33 mouse cellular contexts compared by ENCODE assay signal in the genomic region with DNA sequence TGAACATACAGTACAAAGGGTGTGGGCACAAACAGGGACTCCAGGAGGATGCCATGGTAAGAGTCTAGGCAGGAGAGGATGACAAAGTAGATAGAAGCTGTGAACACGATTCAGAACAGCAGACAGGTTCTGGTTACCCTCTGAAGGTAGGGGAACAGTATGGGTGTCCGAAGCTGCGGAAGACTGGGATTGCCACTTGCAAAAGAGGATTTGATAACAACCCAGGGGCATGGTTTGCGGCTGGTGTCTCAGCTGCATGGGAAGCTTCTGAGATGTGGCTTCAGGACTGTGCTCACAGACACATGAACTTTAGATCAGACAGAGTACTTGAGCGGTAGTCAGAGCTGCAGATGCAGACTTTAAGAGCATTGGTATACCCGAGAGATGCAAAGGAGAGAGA. TPM values are rescaled to one million over a fixed set of nuclear protein-coding genes. Genes with fewer than 3 reads are reported as not detected.
DNase-seq lines count a peak whose midpoint lies in the region; ATAC-seq and TF ChIP-seq lines count a peak whose summit lies in the region.
"Had no signal": no experiment of that assay in that cellular context is flagged by ENCODE, and none has a peak within 500 bp of the region (broad histone marks: within the 10 kb centered on the region; RNA-seq: fewer than 3 reads in every experiment).

No protein-coding gene starts in this region.

- 92% methylated on average over 6 of the region's 6 CpGs for WGBS in embryonic facial prominence, embryonic 10.5 days
- 94% methylated on average over 6 of the region's 6 CpGs for WGBS in stomach, postnatal 0 days

- no peak for TF ChIP-seq EP300 in stomach, postnatal 0 days (optimal IDR thresholded peaks at IDR 0.05)

- no peak for TF ChIP-seq CTCF in testis, adult 2 months (IDR thresholded peaks at IDR 0.05; ENCODE audit: control insufficient read depth, insufficient read depth, insufficient replicate concordance, low read depth, low read length)
- no peak for TF ChIP-seq CTCF in stomach, postnatal 0 days (IDR thresholded peaks at IDR 0.05; ENCODE audit: low read depth)

- no peaks in the 10 kb centered on the region for H3K4me1 ChIP-seq in testis, adult 2 months (ENCODE audit: control insufficient read depth, insufficient read depth, low read length)
- no peaks in the 10 kb centered on the region for H3K4me1 ChIP-seq in embryonic facial prominence, embryonic 10.5 days
- H3K4me1 ChIP-seq in stomach, postnatal 0 days (replicated peaks; ENCODE audit: control insufficient read depth, insufficient read depth), result no peaks in the 10 kb centered on the region
- H3K4me1 ChIP-seq: forebrain, embryonic 15.5 days; heart, embryonic 10.5 days had no signal

- no peak overlapping the region for H3K9ac ChIP-seq in stomach, postnatal 0 days (ENCODE audit: low read length)
- H3K9ac ChIP-seq: forebrain, embryonic 15.5 days; hindbrain, embryonic 13.5 days had no signal

- DNase-seq in heart, adult 11 months, result peak; percentile 54
- DNase-seq in heart, postnatal 10 days, result no peak
- no peak for DNase-seq in testis, postnatal 14 days (ENCODE audit: low spot score)
- DNase-seq in embryonic facial prominence, embryonic 10.5 days (ENCODE audit: low spot score), result peak; percentile 4
- DNase-seq in stomach, postnatal 0 days (ENCODE audit: low spot score), result peak; percentile 4
- DNase-seq in cerebellum, adult 8-10 months, result no peak
- DNase-seq: adrenal gland, postnatal 10 days; adrenal gland, postnatal 36 days; B cell, adult 2 months; cerebellum, adult 18-20 months; cerebellum, adult 9-11 months; cerebellum, postnatal 25 days; embryo, embryonic 11 days; gastrocnemius, postnatal 25 days; heart, adult 2 months; heart, postnatal 36 days had no signal

- H3K27ac ChIP-seq in testis, adult 2 months (ENCODE audit: control insufficient read depth, insufficient read depth, low read depth, low read length), result no peak overlapping the region
- H3K27ac ChIP-seq in embryonic facial prominence, embryonic 10.5 days (replicated peaks), result no peak overlapping the region
- no peak overlapping the region for H3K27ac ChIP-seq in stomach, postnatal 0 days (replicated peaks)
- H3K27ac ChIP-seq: forebrain, embryonic 15.5 days; heart, adult 2 months; heart, embryonic 10.5 days; hindbrain, embryonic 10.5 days; hindbrain, embryonic 13.5 days had no signal

- H3K36me3 ChIP-seq in testis, adult 2 months (ENCODE audit: control insufficient read depth, insufficient read depth, low read length), result peaks cover 7% of the 10 kb centered on the region
- H3K36me3 ChIP-seq in embryonic facial prominence, embryonic 10.5 days (replicated peaks), result peaks cover 98% of the 10 kb centered on the region
- peaks cover 14% of the 10 kb centered on the region; the same call in 1 of the 2 replicates for H3K36me3 ChIP-seq in stomach, postnatal 0 days (ENCODE audit: control insufficient read depth, insufficient read depth, low read length)

- no peaks in the 10 kb centered on the region for H3K27me3 ChIP-seq in testis, adult 2 months (ENCODE audit: control insufficient read depth, insufficient read depth, low read length)
- H3K27me3 ChIP-seq in embryonic facial prominence, embryonic 10.5 days (replicated peaks; ENCODE audit: low read depth, poor library complexity, severe bottlenecking), result no peaks in the 10 kb centered on the region
- H3K27me3 ChIP-seq in stomach, postnatal 0 days (ENCODE audit: control insufficient read depth, insufficient read depth, low read length), result no peaks in the 10 kb centered on the region
- H3K27me3 ChIP-seq: CH12.LX; forebrain, embryonic 15.5 days; hindbrain, embryonic 13.5 days; Patski had no signal

- TF ChIP-seq POLR2A in testis, adult 2 months (IDR thresholded peaks at IDR 0.05; ENCODE audit: control insufficient read depth, low read depth, low read length), result no peak

- H3K9me3 ChIP-seq in embryonic facial prominence, embryonic 10.5 days, result no peaks in the 10 kb centered on the region
- no peaks in the 10 kb centered on the region for H3K9me3 ChIP-seq in stomach, postnatal 0 days (ENCODE audit: control insufficient read depth, low read length)
- H3K9me3 ChIP-seq: forebrain, embryonic 15.5 days; G1E; heart, embryonic 10.5 days; hindbrain, embryonic 10.5 days; hindbrain, embryonic 13.5 days had no signal

- no peak overlapping the region for H3K4me2 ChIP-seq in stomach, postnatal 0 days (replicated peaks; ENCODE audit: low read depth)
- H3K4me2 ChIP-seq: forebrain, embryonic 15.5 days; hindbrain, embryonic 13.5 days had no signal

- H3K4me3 ChIP-seq in testis, adult 2 months (ENCODE audit: control insufficient read depth, low read depth, low read length), result peak overlapping the region; percentile 59
- H3K4me3 ChIP-seq in embryonic facial prominence, embryonic 10.5 days, result no peak overlapping the region
- H3K4me3 ChIP-seq in stomach, postnatal 0 days (ENCODE audit: low read depth, low read length), result no peak overlapping the region
- H3K4me3 ChIP-seq: forebrain, embryonic 15.5 days; heart, adult 2 months; heart, embryonic 10.5 days; hindbrain, embryonic 10.5 days; hindbrain, embryonic 13.5 days had no signal

- no peak for ATAC-seq in stomach, postnatal 0 days (ENCODE audit: low FRiP score, low TSS enrichment)
- ATAC-seq: forebrain, embryonic 15.5 days; hindbrain, embryonic 16.5 days; Patski had no signal

- intact Hi-C loops in heart, postnatal 10 days (cut with DNase I), result no loop called here

RNA-seq across cellular contexts. Expression of a gene that starts 32.6 kb away (rescaled TPM):
- 1 to 10 TPM; 4.0 to 4.1 TPM for total RNA-seq in heart, postnatal 10 days (2021)
- 9.6 and 12.8 TPM in 2 replicates for polyA plus RNA-seq in testis, adult 2 months (2012; rRNA removed)
- 2.7 and 2.9 TPM in 2 replicates for polyA plus RNA-seq in embryonic facial prominence, embryonic 10.5 days (2016; fragmentation: Nextera tagmentation; extraction: Ambion mirVana)
- polyA plus RNA-seq in stomach, postnatal 0 days (2015; fragmentation: Nextera tagmentation; extraction: Ambion mirVana), result 10.5 and 11.9 TPM in 2 replicates

RNA-seq across cellular contexts. Expression of a gene that starts 42.0 kb away (rescaled TPM):
- 10 to 100 TPM in 1 of 2 experiments, 1 to 10 TPM in 1; 9.4 to 12.0 TPM for total RNA-seq in heart, postnatal 10 days (2021)
- polyA plus RNA-seq in testis, adult 2 months (2012; rRNA removed), result 27.5 and 27.9 TPM in 2 replicates
- 40.8 and 42.5 TPM in 2 replicates for polyA plus RNA-seq in embryonic facial prominence, embryonic 10.5 days (2016; fragmentation: Nextera tagmentation; extraction: Ambion mirVana)
- 6.1 and 6.6 TPM in 2 replicates for polyA plus RNA-seq in stomach, postnatal 0 days (2015; fragmentation: Nextera tagmentation; extraction: Ambion mirVana)

RNA-seq across cellular contexts. Expression of a gene that starts 46.5 kb away (rescaled TPM):
- not detected for total RNA-seq in heart, postnatal 10 days (2021)
- 0.12 TPM in 1 of 2 replicates, not detected in the other for polyA plus RNA-seq in testis, adult 2 months (2012; rRNA removed)
- polyA plus RNA-seq in embryonic facial prominence, embryonic 10.5 days (2016; fragmentation: Nextera tagmentation; extraction: Ambion mirVana), result not detected in 2 replicates
- polyA plus RNA-seq in stomach, postnatal 0 days (2015; fragmentation: Nextera tagmentation; extraction: Ambion mirVana), result not detected in 2 replicates
- total RNA-seq: adrenal gland, adult 18-20 months; adrenal gland, postnatal 10 days; adrenal gland, postnatal 36 days; CH12.LX; G1E; gastrocnemius, adult 8-10 months; gastrocnemius, postnatal 25 days; heart, adult 2 months; heart, postnatal 36 days had no signal
- polyA plus RNA-seq: embryonic facial prominence, embryonic 11.5 days; embryonic facial prominence, embryonic 14.5 days; forebrain, embryonic 11.5 days; forebrain, embryonic 15.5 days; G1E; gonadal fat pad, adult 2 months; heart, adult 2 months; heart, embryonic 10.5 days; heart, embryonic 14.5 days; heart, postnatal 0 days; hindbrain, embryonic 10.5 days; hindbrain, embryonic 13.5 days; hindbrain, embryonic 16.5 days; Patski had no signal

Comparison
In these comparisons a context has a peak if more than half of its experiments do, and no peak if none do; other contexts are left out.
1. DNase-seq: peak in heart, adult 11 months (single experiment), embryonic facial prominence, embryonic 10.5 days (single experiment) and stomach, postnatal 0 days (single experiment); none in heart, postnatal 10 days (0 of 2), testis, postnatal 14 days (single experiment) and cerebellum, adult 8-10 months (single experiment).